Mouse (Mus musculus) forebrain, embryonic 13.5 days (tissue): ENCODE results near the gene Galnt10. TPM values are rescaled to one million over a fixed set of nuclear protein-coding genes. Genes with fewer than 3 reads are reported as not detected.

ENCODE experiments used
- ATAC-seq: fragments of 200-750 bp; cut with Nextera tagmentation; 2 replicates; pipeline ENCODE4 v1.8.0; 2017
- H3K27ac ChIP-seq: fragments of 300-500 bp; sonication (generic); 2 replicates; pipeline ENCODE4 v1.5.1; 2015; ENCODE audit warnings: inconsistent platforms, mild to moderate bottlenecking, moderate library complexity
- H3K27me3 ChIP-seq: fragments of 300-500 bp; sonication (generic); 2 replicates; pipeline ENCODE4 v1.6.1; 2015; ENCODE audit warnings: mild to moderate bottlenecking, inconsistent platforms
- H3K36me3 ChIP-seq: fragments of 300-500 bp; sonication (generic); 2 replicates; pipeline ENCODE4 v1.6.1; 2015; ENCODE audit warnings: mild to moderate bottlenecking, inconsistent platforms; ENCODE audit not compliant: poor library complexity, severe bottlenecking
- H3K4me1 ChIP-seq: fragments of 300-500 bp; sonication (generic); 2 replicates; pipeline ENCODE4 v1.6.1; 2015; ENCODE audit warnings: inconsistent platforms
- H3K4me2 ChIP-seq: fragments of 300-500 bp; sonication (generic); 2 replicates; pipeline ENCODE4 v1.6.1; 2015; ENCODE audit warnings: inconsistent platforms, mild to moderate bottlenecking, moderate library complexity
- H3K4me3 ChIP-seq: fragments of 300-500 bp; sonication (generic); 2 replicates; pipeline ENCODE4 v1.5.1; 2015; ENCODE audit warnings: mild to moderate bottlenecking, inconsistent platforms
- H3K9ac ChIP-seq: fragments of 300-500 bp; sonication (generic); 2 replicates; pipeline ENCODE4 v1.6.1; 2015; ENCODE audit warnings: mild to moderate bottlenecking, inconsistent platforms
- H3K9me3 ChIP-seq: fragments of 300-500 bp; sonication (generic); replicated peaks from 2 replicates; pipeline ENCODE4 v1.6.1; 2016; ENCODE audit warnings: inconsistent platforms
- WGBS: fragments of 180-500 bp; shearing (Covaris S2); methylation state at CpG from one replicate; pipeline ENCODE4 v1.1.7; 2015; 5-methylcytosine and 5-hydroxymethylcytosine counted together
- polyA plus RNA-seq: library from polyadenylated mRNA; unstranded; fragments of >200 nt; fragmentation: Nextera tagmentation; extraction: Ambion mirVana; gene quantifications from 2 replicates; pipeline ENCODE4 v1.2.1, GENCODE M21; 2015

The Galnt10 gene
- polyA plus RNA-seq, 1 experiment from 2014 or later: 10.4 TPM

- Histone ChIP-seq H3K4me3 (no peak overlapping the region), H3K27me3 (no peaks in the 10 kb centered on the region), H3K27ac (no peak overlapping the region), H3K9me3 (no peaks in the 10 kb centered on the region), H3K9ac (no peak overlapping the region), H3K4me1 (peaks cover 12% of the 10 kb centered on the region), H3K4me2 (no peak overlapping the region), H3K36me3 (no peaks in the 10 kb centered on the region)
- no peak for ATAC-seq
- WGBS: 90% methylated on average over 19 of the region's 19 CpGs
These were observed 16.4 kb downstream of the Galnt10 start for GRCm38 (mm10) chr11:57661492-57662229.

GRCm38 (mm10) chr11:57662231-57662630 lies 17.0 kb downstream of the Galnt10 start:
- Histone ChIP-seq H3K4me2 (no peak overlapping the region), H3K4me1 (peaks cover 7% of the 10 kb centered on the region; the same call in 1 of the 2 replicates), H3K9me3 (no peaks in the 10 kb centered on the region), H3K27me3 (no peaks in the 10 kb centered on the region), H3K27ac (no peak overlapping the region), H3K4me3 (no peak overlapping the region), H3K9ac (no peak overlapping the region), H3K36me3 (no peaks in the 10 kb centered on the region)
- no peak for ATAC-seq
- WGBS: 86% methylated on average over 4 of the region's 4 CpGs

- H3K4me1 ChIP-seq: peaks cover 7% of the 10 kb centered on the region; the same call in 1 of the 2 replicates
- no peak overlapping the region for H3K4me2 ChIP-seq
- H3K4me3 ChIP-seq: no peak overlapping the region
- no peak for ATAC-seq
- no peaks in the 10 kb centered on the region for H3K27me3 ChIP-seq
- H3K36me3 ChIP-seq: no peaks in the 10 kb centered on the region
- WGBS: 90% methylated on average over 12 of the region's 12 CpGs
- H3K9me3 ChIP-seq: no peaks in the 10 kb centered on the region
- no peak overlapping the region for H3K9ac ChIP-seq
- no peak overlapping the region for H3K27ac ChIP-seq
These were observed 18.0 kb downstream of the Galnt10 start for GRCm38 (mm10) chr11:57663271-57663670.

- Histone ChIP-seq H3K27ac (no peak overlapping the region), H3K9ac (no peak overlapping the region), H3K4me2 (no peak overlapping the region), H3K4me3 (no peak overlapping the region), H3K9me3 (no peaks in the 10 kb centered on the region), H3K36me3 (no peaks in the 10 kb centered on the region), H3K4me1 (peaks cover 7% of the 10 kb centered on the region; the same call in 1 of the 2 replicates), H3K27me3 (no peaks in the 10 kb centered on the region)
- 88% methylated on average over 5 of the region's 5 CpGs for WGBS
- no peak for ATAC-seq
These were observed 19.5 kb downstream of the Galnt10 start for GRCm38 (mm10) chr11:57664741-57665140.

GRCm38 (mm10) chr11:57668271-57668670 lies 23.0 kb downstream of the Galnt10 start:
- H3K9me3 ChIP-seq: no peaks in the 10 kb centered on the region
- 94% methylated on average over 8 of the region's 8 CpGs for WGBS
- no peak for ATAC-seq
- no peaks in the 10 kb centered on the region for H3K27me3 ChIP-seq
- no peaks in the 10 kb centered on the region for H3K36me3 ChIP-seq
- H3K4me2 ChIP-seq: no peak overlapping the region
- H3K27ac ChIP-seq: no peak overlapping the region
- no peak overlapping the region for H3K4me3 ChIP-seq
- no peak overlapping the region for H3K9ac ChIP-seq
- H3K4me1 ChIP-seq: peaks cover 2% of the 10 kb centered on the region; the same call in 1 of the 2 replicates

GRCm38 (mm10) chr11:57669522-57669921 lies 24.3 kb downstream of the Galnt10 start:
- H3K27me3 ChIP-seq: no peaks in the 10 kb centered on the region
- H3K27ac ChIP-seq: no peak overlapping the region
- H3K9ac ChIP-seq: no peak overlapping the region
- H3K36me3 ChIP-seq: no peaks in the 10 kb centered on the region
- no peak overlapping the region for H3K4me2 ChIP-seq
- no peaks in the 10 kb centered on the region for H3K9me3 ChIP-seq
- no peak for ATAC-seq
- WGBS: 80% methylated on average over 6 of the region's 6 CpGs
- no peak overlapping the region for H3K4me3 ChIP-seq
- H3K4me1 ChIP-seq: no peaks in the 10 kb centered on the region

GRCm38 (mm10) chr11:57671120-57671697 lies 26.0 kb downstream of the Galnt10 start:
- H3K4me3 ChIP-seq: no peak overlapping the region
- H3K9ac ChIP-seq: no peak overlapping the region
- H3K27me3 ChIP-seq: no peaks in the 10 kb centered on the region
- ATAC-seq: no peak
- no peak overlapping the region for H3K27ac ChIP-seq
- 13% methylated on average over 5 of the region's 5 CpGs for WGBS
- H3K36me3 ChIP-seq: no peaks in the 10 kb centered on the region
- H3K4me1 ChIP-seq: no peaks in the 10 kb centered on the region
- H3K4me2 ChIP-seq: no peak overlapping the region
- H3K9me3 ChIP-seq: no peaks in the 10 kb centered on the region

- Histone ChIP-seq H3K4me2 (no peak overlapping the region), H3K4me1 (no peaks in the 10 kb centered on the region), H3K36me3 (no peaks in the 10 kb centered on the region), H3K4me3 (no peak overlapping the region), H3K9me3 (no peaks in the 10 kb centered on the region), H3K27me3 (no peaks in the 10 kb centered on the region), H3K27ac (no peak overlapping the region), H3K9ac (no peak overlapping the region)
- 62% methylated on average over 10 of the region's 10 CpGs for WGBS
- no peak for ATAC-seq
These were observed 26.6 kb downstream of the Galnt10 start for GRCm38 (mm10) chr11:57671797-57672196.

- Histone ChIP-seq H3K4me2 (no peak overlapping the region), H3K9me3 (no peaks in the 10 kb centered on the region), H3K4me3 (no peak overlapping the region), H3K9ac (no peak overlapping the region), H3K27me3 (no peaks in the 10 kb centered on the region), H3K4me1 (no peaks in the 10 kb centered on the region), H3K36me3 (no peaks in the 10 kb centered on the region), H3K27ac (no peak overlapping the region)
- WGBS: 90% methylated on average over 9 of the region's 9 CpGs
- ATAC-seq: no peak
These were observed 27.8 kb downstream of the Galnt10 start for GRCm38 (mm10) chr11:57672995-57673394.

- no peaks in the 10 kb centered on the region for H3K9me3 ChIP-seq
- no peak overlapping the region for H3K9ac ChIP-seq
- H3K27me3 ChIP-seq: no peaks in the 10 kb centered on the region
- H3K36me3 ChIP-seq: no peaks in the 10 kb centered on the region
- no peak overlapping the region for H3K4me2 ChIP-seq
- ATAC-seq: no peak
- 85% methylated on average over 12 of the region's 12 CpGs for WGBS
- no peak overlapping the region for H3K4me3 ChIP-seq
- H3K27ac ChIP-seq: no peak overlapping the region
- no peaks in the 10 kb centered on the region for H3K4me1 ChIP-seq
These were observed 28.9 kb downstream of the Galnt10 start for GRCm38 (mm10) chr11:57673977-57674687.

- 72% methylated on average over 3 of the region's 3 CpGs for WGBS
- Histone ChIP-seq H3K27me3 (no peaks in the 10 kb centered on the region), H3K4me1 (no peaks in the 10 kb centered on the region), H3K9ac (no peak overlapping the region), H3K4me3 (no peak overlapping the region), H3K36me3 (no peaks in the 10 kb centered on the region), H3K27ac (no peak overlapping the region), H3K9me3 (no peaks in the 10 kb centered on the region), H3K4me2 (no peak overlapping the region)
- no peak for ATAC-seq
These were observed 32.0 kb downstream of the Galnt10 start for GRCm38 (mm10) chr11:57677261-57677660.

GRCm38 (mm10) chr11:57682589-57682988 lies 37.3 kb downstream of the Galnt10 start:
- WGBS: 54% methylated on average over 7 of the region's 7 CpGs

More at GRCm38 (mm10) chr11:57682589-57682988, 37.3 kb downstream of the Galnt10 start:
- Histone ChIP-seq H3K9me3 (no peaks in the 10 kb centered on the region), H3K27ac (no peak overlapping the region), H3K4me3 (no peak overlapping the region), H3K27me3 (no peaks in the 10 kb centered on the region), H3K4me2 (no peak overlapping the region), H3K9ac (no peak overlapping the region), H3K4me1 (peaks cover 36% of the 10 kb centered on the region), H3K36me3 (no peaks in the 10 kb centered on the region)
- no peak for ATAC-seq
